Mouse (Mus musculus): ENCODE measurements around the gene Bin2. TPM values are rescaled to one million over a fixed set of nuclear protein-coding genes. Genes with fewer than 3 reads are reported as not detected.

Bin2 gene
- polyA plus RNA-seq, 1 experiment from 2014 or later = 3.2 TPM

DNA sequence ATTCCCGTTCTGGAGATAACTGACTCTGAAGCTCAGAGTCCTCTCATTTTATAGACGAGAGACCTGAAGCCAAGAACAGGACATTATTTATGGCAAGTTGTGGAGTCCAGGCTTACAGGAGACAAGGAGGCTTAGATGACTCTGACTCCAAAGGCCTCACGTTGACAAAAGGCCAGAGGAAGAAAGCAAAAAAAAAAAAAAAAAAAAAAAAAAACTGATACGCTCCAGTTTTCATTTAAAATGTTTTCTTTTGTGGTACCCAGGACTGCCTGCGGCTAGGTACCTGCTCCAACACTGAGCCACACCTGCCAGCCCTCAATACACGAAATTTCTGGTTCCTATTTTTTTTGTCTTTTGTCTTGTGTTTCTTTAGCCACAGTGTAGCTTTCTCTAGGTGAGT is 1.9 kb downstream of the Bin2 start:
- no peak overlapping the region for H3K4me3 ChIP-seq (replicated peaks)
- H3K9ac ChIP-seq = no peak overlapping the region
- ATAC-seq (replicated peaks; ENCODE audit: low FRiP score) = no peak
- no peaks in the 10 kb centered on the region for H3K27me3 ChIP-seq
- H3K4me2 ChIP-seq = no peak overlapping the region
- no peaks in the 10 kb centered on the region for H3K36me3 ChIP-seq
- H3K9me3 ChIP-seq (replicated peaks) = no peaks in the 10 kb centered on the region
- 0 out of 2 replicates have a peak overlapping the region, but pooled peaks have one; percentile 11 for H3K27ac ChIP-seq
- WGBS = 42% methylated on average over 6 of the region's 6 CpGs
- peaks cover 27% of the 10 kb centered on the region for H3K4me1 ChIP-seq

DNA sequence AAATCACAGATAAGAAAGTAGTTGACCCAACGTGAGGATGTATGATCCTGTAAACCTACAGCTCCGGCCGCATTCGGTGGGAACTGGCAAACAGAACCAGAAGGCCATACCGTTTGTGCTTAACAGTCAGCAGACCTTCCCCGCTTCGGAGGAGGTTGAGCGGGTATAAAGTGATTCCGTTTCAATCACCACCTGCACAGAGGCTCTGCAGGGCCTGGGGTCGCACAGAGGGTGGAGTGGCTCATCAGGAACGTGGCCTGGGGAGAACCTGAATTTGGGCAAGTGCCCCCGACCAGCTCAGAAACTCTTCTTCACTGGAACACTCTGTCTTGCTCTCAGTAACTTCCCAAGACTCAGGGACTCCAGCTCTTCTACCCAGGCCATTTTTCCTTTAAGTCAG is 2.5 kb downstream of the Bin2 start:
- no peaks in the 10 kb centered on the region for H3K36me3 ChIP-seq
- H3K27me3 ChIP-seq = no peaks in the 10 kb centered on the region
- peaks cover 27% of the 10 kb centered on the region for H3K4me1 ChIP-seq
- no peak overlapping the region for H3K4me2 ChIP-seq
- no peaks in the 10 kb centered on the region for H3K9me3 ChIP-seq (replicated peaks)
- H3K9ac ChIP-seq = no peak overlapping the region
- H3K4me3 ChIP-seq (replicated peaks) = no peak overlapping the region
- H3K27ac ChIP-seq = 0 out of 2 replicates have a peak overlapping the region, but pooled peaks have one; percentile 11
- 19% methylated on average over 12 of the region's 12 CpGs for WGBS
- no peak for ATAC-seq (replicated peaks; ENCODE audit: low FRiP score)

DNA sequence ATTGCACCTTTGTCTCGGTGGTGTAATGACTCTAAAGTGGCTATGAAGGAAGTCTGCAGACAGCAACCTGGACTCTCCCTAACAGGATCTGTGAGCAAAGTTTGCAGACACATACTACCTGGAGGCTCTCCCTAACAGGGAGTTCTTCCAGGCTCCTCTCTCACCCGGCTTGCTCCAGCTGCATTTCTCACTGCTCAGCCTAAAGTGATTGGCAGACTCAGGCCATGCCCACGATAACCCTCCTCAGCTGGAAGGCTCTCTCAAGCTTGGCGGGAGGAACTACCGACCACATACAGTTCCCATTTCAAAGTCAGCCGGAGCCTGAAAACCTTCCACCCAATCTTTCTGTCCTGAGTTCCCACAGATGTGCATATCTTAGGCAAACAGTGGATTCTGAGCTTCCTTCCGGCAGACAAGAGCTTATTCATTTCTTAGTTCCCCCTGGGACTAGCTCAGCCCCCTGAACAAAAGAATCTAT is 3.1 kb downstream of the Bin2 start:
- peak overlapping the region; percentile 48 for H3K27ac ChIP-seq
- H3K9ac ChIP-seq = no peak overlapping the region
- 5% methylated on average over 7 of the region's 7 CpGs for WGBS
- ATAC-seq (replicated peaks; ENCODE audit: low FRiP score) = no peak
- no peak overlapping the region for H3K4me3 ChIP-seq (replicated peaks)
- no peaks in the 10 kb centered on the region for H3K9me3 ChIP-seq (replicated peaks)
- H3K4me2 ChIP-seq = no peak overlapping the region
- peaks cover 27% of the 10 kb centered on the region for H3K4me1 ChIP-seq
- H3K36me3 ChIP-seq = no peaks in the 10 kb centered on the region
- H3K27me3 ChIP-seq = no peaks in the 10 kb centered on the region

DNA sequence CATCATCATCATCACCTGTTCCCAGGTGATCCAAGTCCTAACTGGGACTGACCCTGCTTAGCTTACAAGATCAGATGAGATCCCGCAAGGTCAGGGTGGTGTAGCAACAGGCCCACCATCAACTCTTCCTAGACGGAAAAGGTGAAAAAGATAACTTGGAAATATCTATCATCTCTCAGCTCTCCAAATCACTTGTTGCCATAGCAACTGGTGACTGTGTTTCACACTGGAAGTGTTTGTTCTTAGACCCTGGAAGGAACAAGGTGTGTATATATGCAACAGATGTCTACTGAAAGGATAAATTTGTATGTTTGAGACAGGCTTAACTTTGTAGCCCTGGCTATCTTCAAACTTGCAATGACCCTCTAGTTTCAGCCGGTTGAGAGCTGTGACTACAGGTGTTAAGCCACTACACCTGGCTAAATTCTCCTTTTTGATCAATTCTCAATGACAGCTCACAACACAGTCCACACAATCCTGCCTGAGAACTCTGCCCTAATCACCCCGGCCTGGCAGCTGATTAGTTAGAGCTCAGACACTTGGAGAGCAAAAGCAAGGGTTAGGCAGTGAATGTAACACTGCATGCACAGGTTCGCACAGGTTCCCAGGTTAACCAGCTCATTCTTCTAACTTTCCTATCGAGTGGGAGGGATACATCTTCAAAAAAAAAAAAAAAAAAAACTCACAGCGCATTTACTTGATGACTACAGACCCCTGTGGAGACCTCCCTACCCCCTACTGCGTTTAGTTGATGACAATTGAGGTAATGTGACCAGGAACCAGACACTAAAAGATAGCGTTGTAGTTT is 3.7 kb downstream of the Bin2 start:
- Histone ChIP-seq H3K27ac (peak overlapping the region; percentile 48; the same call in 1 of the 2 replicates), H3K4me3 (replicated peaks) (no peak overlapping the region), H3K4me1 (peaks cover 27% of the 10 kb centered on the region), H3K9me3 (replicated peaks) (no peaks in the 10 kb centered on the region), H3K36me3 (no peaks in the 10 kb centered on the region), H3K9ac (no peak overlapping the region), H3K27me3 (no peaks in the 10 kb centered on the region), H3K4me2 (no peak overlapping the region)
- WGBS = 34% methylated on average over 9 of the region's 9 CpGs
- no peak for ATAC-seq (replicated peaks; ENCODE audit: low FRiP score)

DNA sequence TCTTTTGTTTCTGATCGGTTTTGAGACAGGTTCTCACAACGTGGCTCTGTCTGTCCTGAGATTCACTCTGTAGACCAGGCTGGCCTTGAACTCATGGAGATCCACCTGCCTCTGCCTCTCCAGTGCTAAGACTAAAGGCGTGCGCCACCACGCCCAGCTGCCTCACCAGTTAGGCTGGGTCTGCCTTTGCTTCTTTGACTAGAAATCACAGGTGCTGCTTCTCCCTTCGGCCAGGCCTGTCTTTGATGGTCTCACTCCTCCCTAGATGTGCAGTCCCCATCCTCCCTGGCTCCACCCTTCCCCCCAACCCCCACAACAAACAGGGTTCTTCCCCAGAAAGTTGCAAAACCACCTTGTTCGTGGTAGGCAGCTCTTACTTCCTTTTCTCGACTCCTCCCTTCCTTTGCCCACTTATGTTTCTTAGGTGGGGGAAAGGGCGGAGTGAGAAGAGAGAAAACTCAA is 4.5 kb downstream of the Bin2 start:
- H3K4me2 ChIP-seq = no peak overlapping the region
- no peak overlapping the region for H3K9ac ChIP-seq
- H3K27me3 ChIP-seq = no peaks in the 10 kb centered on the region
- no peak for ATAC-seq (replicated peaks; ENCODE audit: low FRiP score)
- no peaks in the 10 kb centered on the region for H3K36me3 ChIP-seq
- H3K4me3 ChIP-seq (replicated peaks) = no peak overlapping the region
- WGBS = 83% methylated on average over 9 of the region's 9 CpGs
- H3K9me3 ChIP-seq (replicated peaks) = no peaks in the 10 kb centered on the region
- no peak overlapping the region for H3K27ac ChIP-seq
- H3K4me1 ChIP-seq = peaks cover 27% of the 10 kb centered on the region

DNA sequence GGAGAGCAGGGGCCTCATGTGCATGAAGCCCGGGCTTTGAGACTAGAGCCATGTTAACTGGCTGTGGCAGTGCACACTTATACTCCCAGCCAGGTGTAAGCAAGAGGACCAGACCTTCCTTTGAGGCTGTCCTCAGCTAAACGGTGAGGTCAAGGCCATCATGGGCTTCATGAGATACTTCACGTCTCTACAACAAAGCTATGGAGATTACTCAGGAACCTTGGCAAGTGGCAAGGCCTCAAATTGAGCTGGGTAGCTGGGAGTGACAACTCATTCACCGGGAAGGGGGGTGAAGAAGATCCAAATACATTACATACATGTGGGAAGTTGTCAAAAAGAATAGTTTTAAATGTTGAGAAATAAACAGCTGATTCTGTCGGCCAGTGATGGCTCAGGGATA is 8.5 kb downstream of the Bin2 start:
- H3K27ac ChIP-seq = no peak overlapping the region
- H3K36me3 ChIP-seq = no peaks in the 10 kb centered on the region
- H3K4me3 ChIP-seq (replicated peaks) = no peak overlapping the region
- H3K27me3 ChIP-seq = no peaks in the 10 kb centered on the region
- H3K4me2 ChIP-seq = no peak overlapping the region
- peaks cover 16% of the 10 kb centered on the region for H3K4me1 ChIP-seq
- whole genome bisulfite sequencing = 89% methylated on average over 5 of the region's 5 CpGs
- H3K9ac ChIP-seq = no peak overlapping the region
- ATAC-seq (replicated peaks; ENCODE audit: low FRiP score) = no peak
- no peaks in the 10 kb centered on the region for H3K9me3 ChIP-seq (replicated peaks)

DNA sequence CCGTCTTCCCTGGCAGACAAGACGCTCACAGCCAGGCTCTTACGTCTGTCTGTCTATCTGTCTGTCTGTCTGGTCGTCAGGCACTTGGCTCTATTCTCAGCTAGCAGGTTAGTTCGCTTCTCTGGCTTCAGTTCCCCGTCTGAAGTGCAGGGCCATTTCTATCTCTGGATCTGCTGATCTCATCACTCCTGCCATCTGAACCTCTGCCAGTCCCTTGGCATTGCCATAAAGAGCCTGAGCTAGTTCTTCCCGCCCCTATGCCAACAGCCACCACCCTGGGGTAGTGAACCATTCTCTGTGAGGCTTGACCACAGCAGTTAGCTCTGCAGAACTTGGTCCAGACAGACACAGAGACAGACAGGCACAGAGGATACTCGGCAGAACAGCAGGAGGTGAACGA is 9.0 kb downstream of the Bin2 start:
- Histone ChIP-seq H3K4me3 (replicated peaks) (no peak overlapping the region), H3K4me1 (peaks cover 13% of the 10 kb centered on the region), H3K27ac (no peak overlapping the region), H3K9ac (no peak overlapping the region), H3K4me2 (no peak overlapping the region), H3K36me3 (no peaks in the 10 kb centered on the region), H3K27me3 (no peaks in the 10 kb centered on the region), H3K9me3 (replicated peaks) (no peaks in the 10 kb centered on the region)
- ATAC-seq (replicated peaks; ENCODE audit: low FRiP score) = no peak
- WGBS = 89% methylated on average over 9 of the region's 9 CpGs

DNA sequence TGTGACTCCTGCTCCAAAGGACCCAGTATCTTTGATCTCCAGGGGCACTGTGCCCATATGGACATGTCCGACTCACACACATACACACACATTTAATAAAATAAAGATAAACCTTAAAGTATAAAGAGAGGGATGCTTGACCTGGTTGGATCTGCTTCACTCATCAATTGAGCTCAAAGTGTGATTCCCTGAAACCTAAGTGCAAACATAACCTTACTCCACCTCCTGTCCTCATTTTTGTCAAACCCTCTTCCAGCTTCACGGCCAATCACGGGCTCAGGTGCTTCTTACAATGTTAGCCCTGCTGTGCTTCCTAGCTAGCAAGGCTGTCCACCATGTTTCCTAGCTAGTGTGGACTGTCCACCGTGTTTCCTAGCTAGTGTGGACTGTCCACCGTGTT is 14.2 kb downstream of the Bin2 start:
- no peak for ATAC-seq (replicated peaks; ENCODE audit: low FRiP score)
- no peak overlapping the region for H3K4me3 ChIP-seq (replicated peaks)
- H3K27me3 ChIP-seq = no peaks in the 10 kb centered on the region
- H3K36me3 ChIP-seq = no peaks in the 10 kb centered on the region
- H3K4me1 ChIP-seq = 0 out of 2 replicates have a peak, but pooled peaks cover 3% of the 10 kb centered on the region
- no peak overlapping the region for H3K27ac ChIP-seq
- no peak overlapping the region for H3K4me2 ChIP-seq
- H3K9ac ChIP-seq = no peak overlapping the region
- WGBS = 88% methylated on average over 5 of the region's 5 CpGs
- no peaks in the 10 kb centered on the region for H3K9me3 ChIP-seq (replicated peaks)

DNA sequence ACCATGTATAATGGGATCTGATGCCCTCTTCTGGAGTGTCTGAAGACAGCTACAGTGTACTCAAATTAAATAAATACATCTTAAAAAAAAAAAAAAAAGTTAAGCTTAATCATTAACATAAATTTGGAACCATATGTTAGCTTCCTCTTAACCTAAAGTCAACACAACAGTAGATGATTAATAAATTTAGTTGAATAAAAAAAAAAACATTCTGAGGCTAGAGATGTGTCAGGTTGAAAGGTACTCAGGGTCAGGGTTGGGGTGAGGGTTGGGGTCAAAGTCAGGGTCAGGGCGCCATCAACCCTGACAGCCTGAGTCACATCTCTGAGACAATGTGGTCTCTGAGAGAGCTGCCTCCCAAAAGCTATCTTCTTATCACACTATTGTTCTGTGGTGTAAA is 15.1 kb downstream of the Bin2 start:
- Histone ChIP-seq H3K27ac (no peak overlapping the region), H3K27me3 (no peaks in the 10 kb centered on the region), H3K4me3 (replicated peaks) (no peak overlapping the region), H3K36me3 (no peaks in the 10 kb centered on the region), H3K9me3 (replicated peaks) (no peaks in the 10 kb centered on the region), H3K4me2 (no peak overlapping the region), H3K4me1 (0 out of 2 replicates have a peak, but pooled peaks cover 3% of the 10 kb centered on the region), H3K9ac (no peak overlapping the region)
- no peak for ATAC-seq (replicated peaks; ENCODE audit: low FRiP score)
- WGBS = 70% methylated on average over 1 of the region's 1 CpGs

DNA sequence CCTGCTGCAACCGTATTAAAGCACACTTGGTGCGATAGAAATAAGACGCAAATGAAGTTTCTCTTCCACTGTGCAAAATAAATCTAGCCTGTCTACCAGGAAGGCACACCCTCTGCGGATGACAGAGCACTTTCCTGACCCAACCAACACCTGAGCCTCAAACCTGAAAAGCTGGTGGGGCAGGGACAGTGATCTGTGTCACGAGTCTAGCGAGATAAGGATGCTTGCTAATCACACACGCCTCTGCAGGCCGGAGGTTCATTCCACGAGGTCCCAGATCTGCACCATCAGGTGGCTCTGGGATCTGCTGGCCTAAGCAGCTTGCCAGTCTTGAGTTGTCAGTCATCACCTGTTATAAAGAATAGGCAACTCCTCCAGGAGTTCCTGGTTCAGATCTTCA is 17.7 kb downstream of the Bin2 start:
- no peak overlapping the region for H3K9ac ChIP-seq
- H3K36me3 ChIP-seq = no peaks in the 10 kb centered on the region
- no peak overlapping the region for H3K4me2 ChIP-seq
- no peaks in the 10 kb centered on the region for H3K27me3 ChIP-seq
- H3K9me3 ChIP-seq (replicated peaks) = no peaks in the 10 kb centered on the region
- no peak overlapping the region for H3K4me3 ChIP-seq (replicated peaks)
- H3K27ac ChIP-seq = no peak overlapping the region
- 81% methylated on average over 9 of the region's 9 CpGs for WGBS
- ATAC-seq (replicated peaks; ENCODE audit: low FRiP score) = no peak
- H3K4me1 ChIP-seq = 0 out of 2 replicates have a peak, but pooled peaks cover under 1% of the 10 kb centered on the region

DNA sequence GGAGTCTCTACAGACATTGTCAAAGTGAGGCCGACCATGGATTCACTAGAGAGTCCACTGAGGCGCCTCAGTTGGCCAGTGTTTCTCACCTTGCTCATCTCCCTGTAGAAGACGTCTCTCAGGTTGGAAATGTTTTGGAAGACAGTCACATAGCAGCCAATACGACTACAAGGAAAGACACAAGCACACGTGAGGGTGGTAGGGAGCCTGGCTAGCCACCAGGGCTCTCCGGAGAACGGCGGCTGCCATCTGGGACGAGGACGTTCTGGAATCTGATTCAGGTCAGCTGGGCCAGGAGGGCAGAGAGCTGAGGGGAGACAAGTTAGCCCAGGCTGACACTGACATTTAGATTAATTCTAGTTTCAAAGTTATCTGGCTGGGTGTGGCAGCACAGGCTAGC is 19.2 kb downstream of the Bin2 start:
- Histone ChIP-seq H3K4me2 (no peak overlapping the region), H3K4me3 (replicated peaks) (no peak overlapping the region), H3K27me3 (no peaks in the 10 kb centered on the region), H3K36me3 (no peaks in the 10 kb centered on the region), H3K4me1 (peaks cover 3% of the 10 kb centered on the region; the same call in 1 of the 2 replicates), H3K9ac (no peak overlapping the region), H3K9me3 (replicated peaks) (no peaks in the 10 kb centered on the region), H3K27ac (no peak overlapping the region)
- WGBS = 86% methylated on average over 10 of the region's 10 CpGs
- ATAC-seq (replicated peaks; ENCODE audit: low FRiP score) = no peak

DNA sequence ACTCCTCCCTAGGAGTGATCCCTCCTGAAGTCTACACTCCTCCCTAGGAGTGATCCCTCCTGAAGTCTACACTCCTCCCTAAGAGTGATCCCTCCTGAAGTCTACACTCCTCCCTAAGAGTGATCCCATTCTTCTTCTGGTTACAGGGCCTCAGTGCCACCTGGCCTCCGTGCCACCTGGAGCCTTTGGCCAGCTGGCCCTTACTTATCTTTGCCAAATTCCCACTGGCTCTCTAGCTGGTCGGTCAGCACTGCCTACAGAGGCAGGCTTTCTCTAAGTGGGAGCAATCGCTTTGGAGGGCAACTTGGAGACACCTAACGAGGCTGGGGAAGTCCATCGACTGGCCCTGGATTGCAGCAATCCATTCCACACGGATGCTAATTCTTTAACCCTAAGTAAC is 23.2 kb downstream of the Bin2 start:
- no peak for ATAC-seq (replicated peaks; ENCODE audit: low FRiP score)
- H3K9me3 ChIP-seq (replicated peaks) = no peaks in the 10 kb centered on the region
- no peak overlapping the region for H3K27ac ChIP-seq
- no peak overlapping the region for H3K4me2 ChIP-seq
- no peaks in the 10 kb centered on the region for H3K27me3 ChIP-seq
- H3K9ac ChIP-seq = no peak overlapping the region
- WGBS = 75% methylated on average over 6 of the region's 6 CpGs
- peaks cover 3% of the 10 kb centered on the region; the same call in 1 of the 2 replicates for H3K4me1 ChIP-seq
- no peak overlapping the region for H3K4me3 ChIP-seq (replicated peaks)
- no peaks in the 10 kb centered on the region for H3K36me3 ChIP-seq
